Mouse (Mus musculus) stomach, postnatal 0 days (tissue): ENCODE results near the gene Scml4. TPM values are rescaled to one million over a fixed set of nuclear protein-coding genes. Genes with fewer than 3 reads are reported as not detected.
A peak's percentile ranks its signal among the peaks of the same experiment; 100 is the strongest.

ENCODE experiments used
- ATAC-seq: fragments of 200-750 bp; cut with Nextera tagmentation; 2 replicates; pipeline ENCODE4 v1.8.0; 2017; ENCODE audit not compliant: low FRiP score, low TSS enrichment
- DNase-seq: peaks from one replicate; pipeline ENCODE4 v3.0.0-alpha.2; 2016; ENCODE audit warnings: low spot score
- H3K27ac ChIP-seq: fragments of 300-500 bp; sonication (generic); replicated peaks from 2 replicates; pipeline ENCODE4 v1.5.1; 2014; ENCODE audit warnings: mild to moderate bottlenecking, control low read depth
- H3K27me3 ChIP-seq: fragments of 300-500 bp; sonication (generic); 2 replicates; pipeline ENCODE4 v1.6.1; 2014; ENCODE audit warnings: low read length; ENCODE audit not compliant: control insufficient read depth, insufficient read depth
- H3K36me3 ChIP-seq: fragments of 300-500 bp; sonication (generic); 2 replicates; pipeline ENCODE4 v1.6.1; 2014; ENCODE audit warnings: low read length, mixed read lengths; ENCODE audit not compliant: control insufficient read depth, insufficient read depth
- H3K4me1 ChIP-seq: fragments of 300-500 bp; sonication (generic); replicated peaks from 2 replicates; pipeline ENCODE4 v1.6.1; 2014; ENCODE audit warnings: antibody characterized with exemption; ENCODE audit not compliant: control insufficient read depth, insufficient read depth
- H3K4me2 ChIP-seq: fragments of 300-500 bp; sonication (generic); replicated peaks from 2 replicates; pipeline ENCODE4 v1.6.1; 2014; ENCODE audit warnings: low read depth, mild to moderate bottlenecking, control low read depth, moderate library complexity
- H3K4me3 ChIP-seq: fragments of 300-500 bp; sonication (generic); 2 replicates; pipeline ENCODE4 v1.5.1; 2014; ENCODE audit warnings: low read depth, low read length, control low read depth
- H3K9ac ChIP-seq: fragments of 300-500 bp; sonication (generic); 2 replicates; pipeline ENCODE4 v1.6.1; 2014; ENCODE audit warnings: mild to moderate bottlenecking, low read length, control low read depth, mixed read lengths
- H3K9me3 ChIP-seq: fragments of 300-500 bp; sonication (generic); 2 replicates; pipeline ENCODE4 v1.6.1; 2016; ENCODE audit warnings: low read length; ENCODE audit not compliant: control insufficient read depth
- CTCF ChIP-seq: IDR thresholded peaks from 2 replicates; pipeline ENCODE4 v1.5.1; 2016; ENCODE audit warnings: antibody characterized with exemption, low read depth, mild to moderate bottlenecking, moderate library complexity
- EP300 ChIP-seq: optimal IDR thresholded peaks from 2 replicates; pipeline ENCODE3; 2016; ENCODE audit warnings: antibody characterized with exemption
- WGBS: fragments of 180-500 bp; shearing (Covaris S2); extraction: QIAGEN DNeasy Blood & Tissue Kit; methylation state at CpG from one replicate; pipeline ENCODE4 v1.1.7; 2014; 5-methylcytosine and 5-hydroxymethylcytosine counted together
- polyA plus RNA-seq: library from polyadenylated mRNA; unstranded; fragments of >200 nt; fragmentation: Nextera tagmentation; extraction: Ambion mirVana; gene quantifications from 2 replicates; pipeline ENCODE4 v1.2.1, GENCODE M21; 2015

The Scml4 gene
- polyA plus RNA-seq, 1 experiment from 2014 or later: 5.4 TPM

DNA sequence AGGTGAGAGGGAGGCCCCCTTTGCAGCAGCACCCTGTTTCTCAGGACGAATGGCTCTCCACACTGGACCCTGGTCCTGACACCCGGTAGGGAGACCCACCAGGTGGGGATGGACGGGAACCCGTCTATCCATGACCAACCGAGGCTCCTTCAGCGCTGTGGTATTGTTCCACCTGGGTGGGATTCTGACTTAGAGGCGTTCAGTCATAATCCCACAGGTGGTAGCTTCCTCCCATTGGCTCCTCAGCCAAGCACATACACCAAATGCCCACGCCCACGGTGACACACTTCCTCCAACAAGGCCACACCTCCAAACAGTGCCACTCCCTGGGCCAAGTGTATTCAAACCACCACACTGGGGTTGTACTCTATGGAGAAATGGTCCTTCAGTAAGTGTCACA, 3.6 kb upstream of the Scml4 start:
- WGBS: 95% methylated on average over 9 of the region's 9 CpGs
- H3K27me3 ChIP-seq: no peaks in the 10 kb centered on the region
- H3K9me3 ChIP-seq: no peaks in the 10 kb centered on the region
- no peak overlapping the region for H3K27ac ChIP-seq
- H3K4me2 ChIP-seq: no peak overlapping the region
- DNase-seq: no peak
- ATAC-seq: no peak
- TF ChIP-seq EP300 (no peak), CTCF (no peak)
- no peak overlapping the region for H3K9ac ChIP-seq
- no peaks in the 10 kb centered on the region for H3K36me3 ChIP-seq
- no peaks in the 10 kb centered on the region for H3K4me1 ChIP-seq
- H3K4me3 ChIP-seq: no peak overlapping the region

DNA sequence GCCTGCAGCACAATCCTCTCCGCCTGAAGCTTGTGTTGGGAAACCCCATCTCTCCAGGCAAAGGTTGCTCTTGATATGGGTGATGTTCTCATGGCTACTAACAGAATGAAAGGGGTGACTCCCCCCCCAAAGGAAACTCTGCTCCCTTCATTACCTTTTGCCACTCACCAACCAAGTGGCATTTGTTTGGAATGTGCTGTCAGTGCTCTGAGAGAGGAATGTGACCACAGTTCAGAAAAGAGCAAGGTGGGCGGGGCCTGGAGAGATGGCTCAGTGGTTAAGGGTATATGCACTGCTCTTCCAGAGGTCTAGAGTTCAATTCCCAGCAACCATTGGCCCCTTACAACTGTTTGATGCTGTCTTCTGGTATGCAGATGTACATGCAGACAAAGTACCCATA, 3.1 kb upstream of the Scml4 start:
- Histone ChIP-seq H3K36me3 (no peaks in the 10 kb centered on the region), H3K4me1 (no peaks in the 10 kb centered on the region), H3K4me2 (no peak overlapping the region), H3K9me3 (no peaks in the 10 kb centered on the region), H3K9ac (no peak overlapping the region), H3K4me3 (no peak overlapping the region), H3K27ac (no peak overlapping the region), H3K27me3 (no peaks in the 10 kb centered on the region)
- TF ChIP-seq EP300 (no peak), CTCF (no peak)
- WGBS: 96% methylated on average over 2 of the region's 2 CpGs
- ATAC-seq (no peak), DNase-seq (no peak)

DNA sequence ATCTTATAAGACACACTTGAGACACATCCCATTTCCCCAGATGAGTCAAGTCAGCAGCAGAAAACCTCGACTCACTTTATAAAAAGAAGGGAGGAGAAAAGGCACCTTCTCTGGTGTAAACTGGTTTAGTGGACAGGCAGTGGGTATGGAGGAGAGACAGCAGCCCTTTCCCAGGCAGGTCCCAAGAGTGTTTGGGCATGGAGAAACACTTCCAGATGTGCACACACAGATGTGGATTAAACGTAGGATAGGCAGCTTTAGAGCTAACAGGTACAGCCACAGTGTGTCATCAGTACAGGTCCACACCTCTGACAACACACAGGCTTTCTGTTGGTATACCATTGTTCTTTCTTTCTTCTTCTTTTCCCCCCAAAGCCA, 400 bp upstream of the Scml4 start:
- no peaks in the 10 kb centered on the region for H3K36me3 ChIP-seq
- DNase-seq: no peak
- H3K9ac ChIP-seq: no peak overlapping the region
- no peak overlapping the region for H3K4me3 ChIP-seq
- H3K27ac ChIP-seq: no peak overlapping the region
- H3K27me3 ChIP-seq: no peaks in the 10 kb centered on the region
- TF ChIP-seq CTCF: no peak
- no peak for TF ChIP-seq EP300
- H3K4me2 ChIP-seq: peak overlapping the region; percentile 50; the same call in 1 of the 2 replicates
- WGBS: 34% methylated on average over 2 of the region's 2 CpGs
- 0 out of 2 replicates have a peak, but pooled peaks cover 2% of the 10 kb centered on the region for H3K4me1 ChIP-seq
- no peak for ATAC-seq
- H3K9me3 ChIP-seq: no peaks in the 10 kb centered on the region

DNA sequence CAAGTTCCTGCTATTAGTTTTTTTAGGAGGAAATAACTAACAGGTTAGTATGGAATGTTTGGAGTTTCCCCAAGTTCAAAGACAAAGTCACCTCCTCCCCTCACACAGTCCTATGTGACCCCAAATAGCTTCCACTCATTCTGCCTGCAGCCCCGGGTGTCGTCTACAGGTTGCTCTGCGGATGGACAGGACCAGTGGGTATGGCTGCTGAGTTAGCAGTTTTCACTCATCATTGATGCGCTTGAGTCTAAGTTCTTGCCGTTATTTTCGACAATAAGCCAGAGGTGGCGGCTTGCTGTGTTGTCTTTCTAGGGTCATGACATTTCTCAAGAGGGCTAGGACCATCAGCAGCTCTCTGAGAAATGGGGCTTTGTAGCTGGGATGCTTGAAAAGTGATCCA, 1.3 kb downstream of the Scml4 start:
- Histone ChIP-seq H3K4me2 (0 out of 2 replicates have a peak overlapping the region, but pooled peaks have one; percentile 68), H3K4me3 (no peak overlapping the region)
- DNase-seq: no peak

DNA sequence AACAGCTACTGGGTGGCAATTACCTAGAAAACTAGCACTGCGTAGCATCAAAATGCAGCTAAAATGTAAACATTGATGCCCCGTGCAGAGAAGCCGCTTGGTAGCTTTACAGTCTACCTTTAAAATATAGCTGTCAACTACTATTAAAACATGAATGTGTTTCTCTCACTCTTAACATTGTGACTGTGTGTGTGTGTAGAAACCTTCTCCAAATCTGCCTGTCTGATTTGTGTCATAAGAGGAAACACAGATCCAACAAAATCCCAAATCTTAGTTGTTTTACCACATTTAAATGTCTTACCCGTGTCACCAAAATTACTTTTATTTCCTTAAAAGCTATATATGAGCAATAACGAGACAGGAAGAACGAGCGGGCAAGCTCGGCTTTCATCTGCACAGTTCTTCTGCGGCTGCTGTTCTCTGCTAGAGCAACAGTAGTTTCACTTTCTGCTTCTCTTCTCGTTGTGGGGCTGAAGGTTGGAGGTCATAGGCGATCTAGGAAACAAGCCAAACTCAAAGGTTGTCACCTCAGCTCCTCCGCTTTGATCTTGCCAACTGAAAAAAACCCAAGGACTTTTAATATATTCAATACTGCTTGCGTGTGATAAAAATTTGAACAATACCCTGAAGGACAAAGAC, 2.1 kb downstream of the Scml4 start:
- 32% methylated on average over 13 of the region's 13 CpGs for WGBS
- TF ChIP-seq CTCF (no peak), EP300 (no peak)
- Histone ChIP-seq H3K27ac (0 out of 2 replicates have a peak overlapping the region, but pooled peaks have one; percentile 5), H3K36me3 (no peaks in the 10 kb centered on the region), H3K4me1 (0 out of 2 replicates have a peak, but pooled peaks cover 2% of the 10 kb centered on the region), H3K9me3 (no peaks in the 10 kb centered on the region), H3K4me2 (peak overlapping the region; percentile 68), H3K9ac (no peak overlapping the region), H3K27me3 (no peaks in the 10 kb centered on the region), H3K4me3 (peak overlapping the region; percentile 23)
- ATAC-seq (no peak), DNase-seq (no peak)

More for the DNA sequence above, 1.3 kb downstream of the Scml4 start:
- Histone ChIP-seq H3K36me3 (no peaks in the 10 kb centered on the region), H3K9ac (no peak overlapping the region), H3K27me3 (no peaks in the 10 kb centered on the region), H3K4me1 (0 out of 2 replicates have a peak, but pooled peaks cover 2% of the 10 kb centered on the region), H3K27ac (no peak overlapping the region), H3K9me3 (no peaks in the 10 kb centered on the region)
- 85% methylated on average over 7 of the region's 7 CpGs for WGBS
- TF ChIP-seq CTCF (no peak), EP300 (no peak)
- no peak for ATAC-seq

DNA sequence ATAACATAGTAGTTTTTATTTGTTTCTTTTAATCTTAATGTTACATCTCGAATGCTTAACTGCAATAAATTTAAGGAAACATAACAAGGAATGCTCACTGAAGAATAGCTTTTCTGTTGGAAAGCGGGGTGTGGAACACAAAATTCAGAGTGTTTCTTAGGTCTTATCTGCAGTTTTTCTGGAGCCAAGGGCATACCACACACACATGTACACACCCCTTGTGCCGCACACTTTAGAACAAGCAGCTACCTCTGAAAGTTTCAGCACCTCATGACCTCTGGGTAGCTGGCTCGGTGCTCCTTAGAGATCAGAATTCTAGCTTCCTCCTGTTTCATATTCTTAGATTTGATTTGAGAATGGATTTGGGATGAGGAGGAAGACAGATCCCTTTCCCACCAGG, 2.6 kb downstream of the Scml4 start:
- H3K9me3 ChIP-seq: no peaks in the 10 kb centered on the region
- 0 out of 2 replicates have a peak, but pooled peaks cover 2% of the 10 kb centered on the region for H3K4me1 ChIP-seq
- H3K4me3 ChIP-seq: 0 out of 2 replicates have a peak overlapping the region, but pooled peaks have one; percentile 23
- no peak for DNase-seq
- TF ChIP-seq EP300 (no peak), CTCF (no peak)
- no peaks in the 10 kb centered on the region for H3K27me3 ChIP-seq
- no peaks in the 10 kb centered on the region for H3K36me3 ChIP-seq
- 49% methylated on average over 4 of the region's 4 CpGs for WGBS
- ATAC-seq: no peak
- no peak overlapping the region for H3K9ac ChIP-seq
- peak overlapping the region; percentile 68 for H3K4me2 ChIP-seq
- no peak overlapping the region for H3K27ac ChIP-seq
